Mouse (Mus musculus): Measurements from ENCODE around the gene Bcl7c.

DNA sequence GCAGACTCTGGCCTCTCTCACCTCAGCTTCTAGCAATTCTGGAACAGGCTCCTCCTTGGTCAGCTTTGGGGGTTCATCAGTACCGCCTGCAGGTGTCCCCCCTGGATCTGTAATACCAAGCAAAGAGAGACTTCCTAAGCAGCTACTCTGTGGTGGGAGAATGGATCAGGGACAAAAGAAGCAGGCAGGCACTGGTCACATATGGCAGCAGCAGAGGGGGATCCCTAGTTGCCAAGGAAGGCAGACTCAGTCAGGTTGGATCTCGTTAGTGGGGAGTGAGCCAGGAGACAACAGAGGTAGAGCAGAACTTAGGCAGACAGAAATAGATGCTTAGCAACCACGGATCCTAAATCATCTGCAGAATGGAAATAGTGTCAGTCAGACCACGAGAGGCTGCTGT is 3.0 kb downstream of the Bcl7c start:
- TF ChIP-seq CTCF (IDR thresholded peaks at IDR 0.05; ENCODE audit: insufficient read depth, low read depth, low read length) (no peak), POLR2A (IDR thresholded peaks at IDR 0.05; ENCODE audit: insufficient read depth, low read depth, low read length) (no peak)
